Mouse (Mus musculus) MEL (cell line): Measurements from ENCODE around the gene Gm10130.

ENCODE experiments used
- CTCF ChIP-seq, 3 experiments: IDR thresholded peaks in 2 of 3; conservative IDR thresholded peaks in 1 of 3; 2 replicates each; pipeline ENCODE4 v1.5.1; 2011 to 2012; ENCODE audit warnings: low read length in 3 of 3, low read depth in 2 of 3, mild to moderate bottlenecking in 2 of 3, improper control_type of control experiment in 1 of 3, inconsistent platforms in 1 of 3, mixed read lengths in 1 of 3, moderate library complexity in 1 of 3; ENCODE audit not compliant: control insufficient read depth in 1 of 3, insufficient read depth in 1 of 3, poor library complexity in 1 of 3, severe bottlenecking in 1 of 3
- EP300 ChIP-seq, 2 experiments: IDR thresholded peaks; 2 replicates each; pipeline ENCODE4 v1.6.1; 2011; ENCODE audit warnings: improper control_type of control experiment in 2 of 2, low read length in 2 of 2, low read depth in 1 of 2, mild to moderate bottlenecking in 1 of 2
- GATA1 ChIP-seq: IDR thresholded peaks from 2 replicates; pipeline ENCODE4 v1.6.1; 2011; ENCODE audit warnings: low read depth, low read length, improper control_type of control experiment
- MAZ ChIP-seq: IDR thresholded peaks from 2 replicates; pipeline ENCODE4 v1.6.1; 2012; ENCODE audit warnings: low read depth, mild to moderate bottlenecking, inconsistent platforms, low read length, improper control_type of control experiment
- MYC ChIP-seq: IDR thresholded peaks from 2 replicates; pipeline ENCODE4 v1.6.1; 2011; ENCODE audit warnings: low read depth, mild to moderate bottlenecking, low read length, improper control_type of control experiment, moderate library complexity
- NELFE ChIP-seq: IDR thresholded peaks from 2 replicates; pipeline ENCODE4 v1.6.1; 2011; ENCODE audit warnings: low read depth, low read length, improper control_type of control experiment
- POLR2A ChIP-seq, 2 experiments: IDR thresholded peaks; 2 replicates each; pipeline ENCODE4 v1.6.1; 2011 to 2012; ENCODE audit warnings: low read length in 2 of 2, mild to moderate bottlenecking in 2 of 2, control low read depth in 1 of 2, improper control_type of control experiment in 1 of 2, low read depth in 1 of 2, moderate library complexity in 1 of 2; ENCODE audit not compliant: control insufficient read depth in 1 of 2, insufficient read depth in 1 of 2, poor library complexity in 1 of 2
- POLR2AphosphoS2 ChIP-seq: IDR thresholded peaks from 2 replicates; pipeline ENCODE4 v1.6.1; 2011; ENCODE audit warnings: low read length, improper control_type of control experiment
- SIN3A ChIP-seq: IDR thresholded peaks from 2 replicates; pipeline ENCODE4 v1.6.1; 2012; ENCODE audit warnings: low read length, improper control_type of control experiment, inconsistent platforms
- TCF12 ChIP-seq: IDR thresholded peaks from 2 replicates; pipeline ENCODE4 v1.6.1; 2014; ENCODE audit warnings: low read depth, mild to moderate bottlenecking, inconsistent platforms, low read length, improper control_type of control experiment, moderate library complexity
- USF2 ChIP-seq, 2 experiments: IDR thresholded peaks; 2 replicates each; pipeline ENCODE4 v1.6.1; 2011 to 2012; ENCODE audit warnings: improper control_type of control experiment in 2 of 2, low read length in 2 of 2, borderline replicate concordance in 1 of 2, inconsistent platforms in 1 of 2, low read depth in 1 of 2, mild to moderate bottlenecking in 1 of 2; ENCODE audit not compliant: insufficient read depth in 1 of 2
- ZC3H11A ChIP-seq: IDR thresholded peaks from 2 replicates; pipeline ENCODE4 v1.6.1; 2012; ENCODE audit warnings: low read depth, mild to moderate bottlenecking, inconsistent platforms, low read length, improper control_type of control experiment

GRCm38 (mm10) chr2:150299096-150299495 lies 24.4 kb upstream of the Gm10130 start:
- no peak for TF ChIP-seq NELFE
- no peak for TF ChIP-seq TCF12
- TF ChIP-seq POLR2A (IDR thresholded peaks at IDR 0.05; ENCODE audit: control insufficient read depth in 1 of 2, insufficient read depth in 1 of 2, low read depth in 1 of 2, low read length in 2 of 2, poor library complexity in 1 of 2) = no peak
- TF ChIP-seq MAZ = no peak
- no peak for TF ChIP-seq GATA1
- no peak for TF ChIP-seq POLR2AphosphoS2
- no peak for TF ChIP-seq ZC3H11A
- TF ChIP-seq CTCF (IDR thresholded peaks at IDR 0.05 in 2 of 3, conservative IDR thresholded peaks at IDR 0.05 in 1 of 3; ENCODE audit: control insufficient read depth in 1 of 3, insufficient read depth in 1 of 3, low read depth in 2 of 3, low read length in 3 of 3, poor library complexity in 1 of 3, severe bottlenecking in 1 of 3) = no peak
- no peak for TF ChIP-seq USF2 (IDR thresholded peaks at IDR 0.05; ENCODE audit: borderline replicate concordance in 1 of 2, insufficient read depth in 1 of 2, low read depth in 1 of 2, low read length in 2 of 2)
- TF ChIP-seq EP300 (IDR thresholded peaks at IDR 0.05; ENCODE audit: low read depth in 1 of 2, low read length in 2 of 2) = 0 out of 4 replicates have a peak, but pooled peaks of 1 of the 2 experiments have one; percentile 16
- TF ChIP-seq MYC = no peak
- no peak for TF ChIP-seq SIN3A
